In genomic region chr7:70046691-70047414, GRCm38 (mm10) we compare ENCODE assay signal across 14 mouse cellular contexts.
A peak's percentile ranks its signal among the peaks of the same experiment; 100 is the strongest.
DNase-seq lines count a peak whose midpoint lies in the region; ATAC-seq lines count a peak whose summit lies in the region.
"Had no signal": no experiment of that assay in that cellular context is flagged by ENCODE, and none has a peak within 500 bp of the region (broad histone marks: within the 10 kb centered on the region; RNA-seq: fewer than 3 reads in every experiment).

No protein-coding gene starts in this region.

- H3K4me1 ChIP-seq in forebrain, embryonic 12.5 days = no peaks in the 10 kb centered on the region; the same call in 1 of the 2 replicates
- no peaks in the 10 kb centered on the region for H3K4me1 ChIP-seq in forebrain, embryonic 10.5 days
- H3K4me1 ChIP-seq in hindbrain, embryonic 14.5 days (replicated peaks; ENCODE audit: control insufficient read depth, insufficient read depth, low read length) = no peaks in the 10 kb centered on the region
- H3K4me1 ChIP-seq in neural tube, embryonic 15.5 days = 0 out of 2 replicates have a peak, but pooled peaks cover 5% of the 10 kb centered on the region
- H3K4me1 ChIP-seq: heart, embryonic 12.5 days; limb, embryonic 13.5 days had no signal

- 49% methylated on average over 17 of the region's 17 CpGs for WGBS in forebrain, embryonic 12.5 days
- 68% methylated on average over 17 of the region's 17 CpGs for WGBS in forebrain, embryonic 10.5 days
- WGBS in hindbrain, embryonic 14.5 days = 22% methylated on average over 17 of the region's 17 CpGs
- WGBS in neural tube, embryonic 15.5 days = 34% methylated on average over 17 of the region's 17 CpGs

- no peaks in the 10 kb centered on the region for H3K27me3 ChIP-seq in forebrain, embryonic 12.5 days
- H3K27me3 ChIP-seq in forebrain, embryonic 10.5 days (ENCODE audit: poor library complexity, severe bottlenecking) = peaks cover 7% of the 10 kb centered on the region; the same call in 1 of the 2 replicates
- H3K27me3 ChIP-seq in hindbrain, embryonic 14.5 days (ENCODE audit: control insufficient read depth, insufficient read depth, low read length) = no peaks in the 10 kb centered on the region
- H3K27me3 ChIP-seq in neural tube, embryonic 15.5 days (replicated peaks) = no peaks in the 10 kb centered on the region
- H3K27me3 ChIP-seq: heart, embryonic 12.5 days; limb, embryonic 13.5 days had no signal

- no peak overlapping the region for H3K9ac ChIP-seq in forebrain, embryonic 12.5 days
- H3K9ac ChIP-seq in hindbrain, embryonic 14.5 days = no peak overlapping the region
- H3K9ac ChIP-seq in neural tube, embryonic 15.5 days (replicated peaks) = no peak overlapping the region
- H3K9ac ChIP-seq: heart, embryonic 12.5 days; limb, embryonic 13.5 days; liver, embryonic 14.5 days had no signal

- no peaks in the 10 kb centered on the region for H3K36me3 ChIP-seq in forebrain, embryonic 12.5 days (replicated peaks)
- H3K36me3 ChIP-seq in forebrain, embryonic 10.5 days (replicated peaks) = no peaks in the 10 kb centered on the region
- no peaks in the 10 kb centered on the region for H3K36me3 ChIP-seq in hindbrain, embryonic 14.5 days (replicated peaks; ENCODE audit: control insufficient read depth, insufficient read depth)
- no peaks in the 10 kb centered on the region for H3K36me3 ChIP-seq in neural tube, embryonic 15.5 days
- H3K36me3 ChIP-seq: heart, embryonic 12.5 days; limb, embryonic 13.5 days had no signal

- H3K27ac ChIP-seq in forebrain, embryonic 12.5 days = no peak overlapping the region
- H3K27ac ChIP-seq in forebrain, embryonic 10.5 days = no peak overlapping the region
- H3K27ac ChIP-seq in hindbrain, embryonic 14.5 days = peak overlapping the region; percentile 51
- no peak overlapping the region for H3K27ac ChIP-seq in neural tube, embryonic 15.5 days (replicated peaks)
- H3K27ac ChIP-seq: limb, embryonic 13.5 days; liver, embryonic 14.5 days had no signal

- no peaks in the 10 kb centered on the region for H3K9me3 ChIP-seq in forebrain, embryonic 12.5 days
- no peaks in the 10 kb centered on the region for H3K9me3 ChIP-seq in forebrain, embryonic 10.5 days
- H3K9me3 ChIP-seq in hindbrain, embryonic 14.5 days (ENCODE audit: control insufficient read depth, low read length) = no peaks in the 10 kb centered on the region
- H3K9me3 ChIP-seq in neural tube, embryonic 15.5 days (replicated peaks) = no peaks in the 10 kb centered on the region
- H3K9me3 ChIP-seq: heart, embryonic 12.5 days; limb, embryonic 13.5 days had no signal

- DNase-seq in forebrain, embryonic 10.5 days (ENCODE audit: extremely low spot score, low spot score) = no peak
- peak; percentile 19 for DNase-seq in retina, postnatal 1 day
- DNase-seq in retina, embryonic 14.5 days (ENCODE audit: low spot score) = no peak
- DNase-seq in hindbrain, embryonic 14.5 days (ENCODE audit: low spot score) = peak; percentile 55
- no peak for DNase-seq in kidney, adult 11 months
- DNase-seq in layer of hippocampus, postnatal 36 days = no peak
- DNase-seq: kidney, adult 2 months; kidney, postnatal 14 days; thymus, postnatal 14 days had no signal

- H3K4me3 ChIP-seq in forebrain, embryonic 12.5 days (replicated peaks) = no peak overlapping the region
- no peak overlapping the region for H3K4me3 ChIP-seq in forebrain, embryonic 10.5 days
- no peak overlapping the region for H3K4me3 ChIP-seq in hindbrain, embryonic 14.5 days (replicated peaks; ENCODE audit: low read length)
- no peak overlapping the region for H3K4me3 ChIP-seq in neural tube, embryonic 15.5 days (replicated peaks)
- H3K4me3 ChIP-seq: heart, embryonic 12.5 days; limb, embryonic 13.5 days had no signal

- peak; percentile 75 for ATAC-seq in forebrain, embryonic 12.5 days (ENCODE audit: low FRiP score)
- peak; percentile 72; the same call in 1 of the 2 replicates for ATAC-seq in hindbrain, embryonic 14.5 days (ENCODE audit: low FRiP score)
- peak; percentile 69; the same call in 1 of the 2 replicates for ATAC-seq in neural tube, embryonic 15.5 days (ENCODE audit: low FRiP score)

- H3K4me2 ChIP-seq in forebrain, embryonic 12.5 days = no peak overlapping the region
- no peak overlapping the region for H3K4me2 ChIP-seq in hindbrain, embryonic 14.5 days (replicated peaks)
- H3K4me2 ChIP-seq in neural tube, embryonic 15.5 days = no peak overlapping the region
- H3K4me2 ChIP-seq: heart, embryonic 12.5 days; limb, embryonic 13.5 days had no signal

Comparison
In these comparisons a context has a peak if more than half of its experiments do, and no peak if none do; other contexts are left out.
1. DNase-seq: peak in retina, postnatal 1 day (single experiment) and hindbrain, embryonic 14.5 days (single experiment); none in forebrain, embryonic 10.5 days (single experiment), retina, embryonic 14.5 days (single experiment), kidney, adult 11 months (single experiment) and layer of hippocampus, postnatal 36 days (0 of 2).
2. Peak in every context shown above with its lines, with median percentiles within 50 percentile points of each other: ATAC-seq.